Mouse (Mus musculus): ENCODE measurements around the gene Slc41a1. TPM values are rescaled to one million over a fixed set of nuclear protein-coding genes. Genes with fewer than 3 reads are reported as not detected.

The Slc41a1 gene
- 20.8 TPM for polyA plus RNA-seq (2015; fragmentation: Illumina TruSeq; extraction: RNeasy Lipid Tissue Mini Kit (QIAGEN cat#74804); ENCODE audit: insufficient read depth, low read depth, low replicate concordance)

GRCm38 (mm10) chr1:131827207-131827786, at the start of gene Slc41a1:
Gene Slc41a1 (plus strand): TSS chr1:131827493.

GRCm38 (mm10) chr1:131797202-131797909, 29.9 kb upstream of the Slc41a1 start, which contains the start of gene Pm20d1:
Gene Pm20d1 (plus strand): TSS chr1:131797381.

GRCm38 (mm10) chr1:131867093-131867945, 40.0 kb downstream of the Slc41a1 start, which contains the start of gene Rab29:
Gene Rab29 (plus strand): TSS chr1:131867224.

Other genes starting within 250 kb of the Slc41a1 start
- not detected for gene Avpr1b, start 228.3 kb upstream of the Slc41a1 start, polyA plus RNA-seq (2015; fragmentation: Illumina TruSeq; extraction: RNeasy Lipid Tissue Mini Kit (QIAGEN cat#74804); ENCODE audit: insufficient read depth, low read depth, low replicate concordance)
- gene Ctse, start 189.2 kb upstream of the Slc41a1 start, polyA plus RNA-seq (2015; fragmentation: Illumina TruSeq; extraction: RNeasy Lipid Tissue Mini Kit (QIAGEN cat#74804); ENCODE audit: insufficient read depth, low read depth, low replicate concordance), result not detected
- 3.7 TPM for gene Rab7b, start 138.8 kb upstream of the Slc41a1 start, polyA plus RNA-seq (2015; fragmentation: Illumina TruSeq; extraction: RNeasy Lipid Tissue Mini Kit (QIAGEN cat#74804); ENCODE audit: insufficient read depth, low read depth, low replicate concordance)
- gene Slc26a9, start 83.5 kb upstream of the Slc41a1 start, polyA plus RNA-seq (2015; fragmentation: Illumina TruSeq; extraction: RNeasy Lipid Tissue Mini Kit (QIAGEN cat#74804); ENCODE audit: insufficient read depth, low read depth, low replicate concordance), result not detected
- 0.89 TPM for gene Pm20d1, start 30.1 kb upstream of the Slc41a1 start, polyA plus RNA-seq (2015; fragmentation: Illumina TruSeq; extraction: RNeasy Lipid Tissue Mini Kit (QIAGEN cat#74804); ENCODE audit: insufficient read depth, low read depth, low replicate concordance)
- gene Rab29, start 39.7 kb downstream of the Slc41a1 start, polyA plus RNA-seq (2015; fragmentation: Illumina TruSeq; extraction: RNeasy Lipid Tissue Mini Kit (QIAGEN cat#74804); ENCODE audit: insufficient read depth, low read depth, low replicate concordance), result 8.0 TPM
- gene Nucks1, start 83.0 kb downstream of the Slc41a1 start, polyA plus RNA-seq (2015; fragmentation: Illumina TruSeq; extraction: RNeasy Lipid Tissue Mini Kit (QIAGEN cat#74804); ENCODE audit: insufficient read depth, low read depth, low replicate concordance), result 5.5 TPM
- gene Slc45a3, start 135.5 kb downstream of the Slc41a1 start, polyA plus RNA-seq (2015; fragmentation: Illumina TruSeq; extraction: RNeasy Lipid Tissue Mini Kit (QIAGEN cat#74804); ENCODE audit: insufficient read depth, low read depth, low replicate concordance), result 0.55 TPM
- gene Elk4, start 180.1 kb downstream of the Slc41a1 start, polyA plus RNA-seq (2015; fragmentation: Illumina TruSeq; extraction: RNeasy Lipid Tissue Mini Kit (QIAGEN cat#74804); ENCODE audit: insufficient read depth, low read depth, low replicate concordance), result 11.0 TPM
- 2.4 TPM for gene Mfsd4a, start 240.6 kb downstream of the Slc41a1 start, polyA plus RNA-seq (2015; fragmentation: Illumina TruSeq; extraction: RNeasy Lipid Tissue Mini Kit (QIAGEN cat#74804); ENCODE audit: insufficient read depth, low read depth, low replicate concordance)

Measured in pancreas, adult 10 weeks (tissue).